Mouse (Mus musculus) liver, adult 2 months (tissue): Measurements from ENCODE around the gene Mcm9.

Experiments used
- CTCF ChIP-seq: fragments of 200-500 bp; IDR thresholded peaks from 2 replicates; pipeline ENCODE4 v1.5.1; 2011; ENCODE audit warnings: low read depth, low read length, control low read depth
- POLR2A ChIP-seq: fragments of 200-500 bp; IDR thresholded peaks from 2 replicates; pipeline ENCODE4 v1.6.1; 2011; ENCODE audit warnings: low read length, control low read depth; ENCODE audit not compliant: insufficient read depth; ENCODE audit errors: extremely low read depth

GRCm38 (mm10) chr10:53615850-53616616 lies 14.2 kb downstream of the Mcm9 start:
- TF ChIP-seq POLR2A (no peak), CTCF (no peak)
